In the genomic region with DNA sequence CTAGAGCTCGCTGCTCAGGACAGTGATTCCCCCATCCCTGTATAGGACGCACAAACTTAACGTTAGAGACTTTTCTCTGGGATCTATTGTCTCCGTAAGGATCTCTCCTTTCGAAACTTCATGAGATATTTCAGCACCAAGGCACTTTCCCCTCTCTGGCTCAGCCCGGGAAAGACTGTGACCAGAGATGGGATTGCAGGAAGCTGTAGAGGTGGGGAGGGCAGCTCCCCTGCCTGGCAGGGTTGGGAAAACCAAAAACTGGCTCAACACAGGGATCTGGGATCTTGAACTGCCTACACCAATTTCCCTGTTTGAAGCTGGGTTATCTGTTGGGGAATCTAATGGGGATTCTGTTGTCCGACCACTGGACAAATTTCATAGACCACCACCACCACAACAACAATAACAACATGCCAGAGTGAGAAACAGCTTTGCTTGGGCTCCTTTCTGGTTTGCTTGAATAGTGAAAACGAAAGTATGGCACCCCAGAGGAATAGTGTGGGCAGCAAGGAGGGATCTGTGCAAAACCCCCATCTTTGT, we compare ENCODE assay signal across 8 mouse cellular contexts. TPM values are rescaled to one million over a fixed set of nuclear protein-coding genes. Genes with fewer than 3 reads are reported as not detected.
A peak's percentile ranks its signal among the peaks of the same experiment; 100 is the strongest.
DNase-seq lines count a peak whose midpoint lies in the region; ATAC-seq lines count a peak whose summit lies in the region.

No protein-coding gene starts in this region.

- H3K4me3 ChIP-seq in forebrain, embryonic 15.5 days = peak overlapping the region; percentile 75
- peak overlapping the region; percentile 59 for H3K4me3 ChIP-seq in limb, embryonic 15.5 days

- DNase-seq in frontal cortex, postnatal 36 days (ENCODE audit: low spot score in 2 of 2) = no peak
- peak; percentile 72 for DNase-seq in Muller cell, postnatal 12 days (ENCODE audit: inconsistent ontology term)
- no peak for DNase-seq in frontal cortex, postnatal 25 days (ENCODE audit: low spot score in 2 of 2)

- no peaks in the 10 kb centered on the region for H3K27me3 ChIP-seq in forebrain, embryonic 15.5 days
- H3K27me3 ChIP-seq in limb, embryonic 15.5 days = peaks cover 10% of the 10 kb centered on the region

- peaks cover 16% of the 10 kb centered on the region for H3K4me1 ChIP-seq in forebrain, embryonic 15.5 days
- H3K4me1 ChIP-seq in limb, embryonic 15.5 days = peaks cover 14% of the 10 kb centered on the region

- WGBS in forebrain, embryonic 15.5 days = 11% methylated on average over 8 of the region's 8 CpGs
- WGBS in limb, embryonic 15.5 days = 15% methylated on average over 8 of the region's 8 CpGs

- ATAC-seq in frontal cortex, adult (ENCODE audit: low TSS enrichment) = 0 out of 2 replicates have a peak, but pooled peaks have one; percentile 14
- ATAC-seq in forebrain, embryonic 15.5 days (replicated peaks) = no peak
- ATAC-seq in limb, embryonic 15.5 days (ENCODE audit: insufficient number of reproducible peaks, low FRiP score, low TSS enrichment, low read depth) = no peak
- no peak for ATAC-seq in megakaryocyte, adult 5-6 weeks (ENCODE audit: poor library complexity, severe bottlenecking)
- no peak for ATAC-seq in activated CD4-positive, CD25-positive, alpha-beta regulatory T cell, adult 4 months

- no peaks in the 10 kb centered on the region for H3K36me3 ChIP-seq in forebrain, embryonic 15.5 days
- no peaks in the 10 kb centered on the region for H3K36me3 ChIP-seq in limb, embryonic 15.5 days

- H3K4me2 ChIP-seq in forebrain, embryonic 15.5 days (replicated peaks) = peak overlapping the region; percentile 81
- peak overlapping the region; percentile 92 for H3K4me2 ChIP-seq in limb, embryonic 15.5 days

- peak overlapping the region; percentile 82 for H3K9ac ChIP-seq in forebrain, embryonic 15.5 days (replicated peaks)
- H3K9ac ChIP-seq in limb, embryonic 15.5 days = no peak overlapping the region

- no peak overlapping the region for H3K27ac ChIP-seq in forebrain, embryonic 15.5 days (replicated peaks)
- no peak overlapping the region for H3K27ac ChIP-seq in limb, embryonic 15.5 days

- H3K9me3 ChIP-seq in forebrain, embryonic 15.5 days = no peaks in the 10 kb centered on the region
- H3K9me3 ChIP-seq in limb, embryonic 15.5 days = no peaks in the 10 kb centered on the region

RNA-seq across cellular contexts. Expression of a gene that starts 1.5 kb away (rescaled TPM):
- polyA plus RNA-seq in forebrain, embryonic 15.5 days (2015; fragmentation: Nextera tagmentation; extraction: Ambion mirVana) = 49.9 and 56.0 TPM in 2 replicates
- 3.3 and 7.3 TPM in 2 replicates for polyA plus RNA-seq in limb, embryonic 15.5 days (2015; fragmentation: Nextera tagmentation; extraction: Ambion mirVana)
- total RNA-seq in megakaryocyte, adult 5-6 weeks (2015) = not detected in 2 replicates
- not detected in 2 replicates for total RNA-seq in megakaryocyte, adult 5-6 weeks (2017)
- polyA plus RNA-seq in activated CD4-positive, CD25-positive, alpha-beta regulatory T cell, adult 4 months (2017; shearing (Covaris generic)) = under 1 TPM; 0.09 to 0.15 TPM
